Mouse (Mus musculus): ENCODE measurements around the gene Mical3. TPM values are rescaled to one million over a fixed set of nuclear protein-coding genes. Genes with fewer than 3 reads are reported as not detected.

The Mical3 gene
- polyA plus RNA-seq, 1 experiment from 2014 or later = 28.6 TPM

DNA sequence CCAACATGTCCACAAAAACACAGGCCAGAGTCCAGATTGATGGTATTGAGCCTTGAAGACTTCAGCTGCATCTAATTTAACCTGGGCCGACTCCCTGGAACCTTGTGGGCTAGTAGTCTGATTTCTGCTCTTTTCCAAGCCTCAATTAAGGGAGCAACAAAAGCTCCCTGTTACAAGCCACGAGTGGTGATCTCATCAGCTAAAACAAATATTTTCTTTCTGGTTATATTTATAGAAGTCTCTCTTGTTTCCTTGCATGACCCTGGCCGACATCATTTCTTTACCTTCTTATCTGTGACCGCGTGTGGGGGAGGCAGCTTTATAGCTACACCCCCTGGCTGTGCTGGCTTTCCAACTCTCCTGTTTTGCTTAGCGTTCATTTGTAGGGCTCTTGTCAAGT, 29.3 kb upstream of the Mical3 start:
- 76% methylated on average over 6 of the region's 6 CpGs for WGBS

DNA sequence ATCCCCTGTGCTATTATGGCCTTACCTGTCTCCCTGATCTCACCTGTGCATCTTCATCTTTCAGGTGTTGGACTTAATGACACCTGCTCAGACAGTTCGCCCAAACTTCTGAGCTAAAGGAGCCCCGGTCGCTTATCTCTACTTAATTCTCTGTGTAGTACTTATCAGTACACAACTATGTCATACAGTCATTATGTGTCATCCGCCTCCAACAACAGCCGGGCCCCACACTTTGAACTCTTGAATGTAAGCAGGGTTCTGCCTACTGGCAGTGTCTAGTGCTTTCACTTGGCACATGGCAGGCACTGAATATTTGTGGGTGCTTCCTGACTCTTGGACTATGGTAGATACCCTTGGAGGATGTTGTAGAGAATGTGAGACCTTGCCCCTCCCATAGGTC, 28.8 kb upstream of the Mical3 start:
- H3K9me3 ChIP-seq = no peaks in the 10 kb centered on the region
- ATAC-seq (replicated peaks) = no peak
- no peak overlapping the region for H3K27ac ChIP-seq (replicated peaks)
- no peak overlapping the region for H3K9ac ChIP-seq (replicated peaks)
- WGBS = 96% methylated on average over 5 of the region's 5 CpGs
- H3K4me3 ChIP-seq = no peak overlapping the region
- no peaks in the 10 kb centered on the region for H3K27me3 ChIP-seq
- 0 out of 2 replicates have a peak, but pooled peaks cover 6% of the 10 kb centered on the region for H3K4me1 ChIP-seq
- no peak overlapping the region for H3K4me2 ChIP-seq (replicated peaks)
- no peaks in the 10 kb centered on the region for H3K36me3 ChIP-seq

More for the DNA sequence above, 29.3 kb upstream of the Mical3 start:
- Histone ChIP-seq H3K4me3 (no peak overlapping the region), H3K27me3 (no peaks in the 10 kb centered on the region), H3K4me2 (replicated peaks) (no peak overlapping the region), H3K27ac (replicated peaks) (no peak overlapping the region), H3K9me3 (no peaks in the 10 kb centered on the region), H3K36me3 (no peaks in the 10 kb centered on the region), H3K4me1 (0 out of 2 replicates have a peak, but pooled peaks cover 5% of the 10 kb centered on the region), H3K9ac (replicated peaks) (no peak overlapping the region)
- ATAC-seq (replicated peaks) = no peak

DNA sequence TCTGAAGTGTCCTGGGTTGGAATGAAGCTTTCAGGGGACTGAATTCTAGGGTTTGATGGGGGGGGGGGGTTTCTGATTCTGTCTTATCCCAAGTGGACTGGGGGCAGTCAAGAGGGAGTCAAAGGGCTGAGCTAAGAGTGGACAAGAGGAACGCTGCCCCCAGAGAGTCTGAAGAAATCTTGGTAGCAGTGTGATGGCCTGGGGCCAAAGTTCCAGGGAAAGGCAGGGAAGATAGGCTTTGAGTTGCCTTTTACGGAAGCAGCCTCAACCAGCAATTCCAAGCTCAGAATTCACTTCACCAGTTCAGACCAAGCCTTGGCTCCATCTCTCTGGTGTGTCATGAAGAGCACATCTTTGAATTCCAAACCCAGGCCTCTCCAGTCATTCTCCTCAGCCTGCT, 25.2 kb upstream of the Mical3 start:
- Histone ChIP-seq H3K9ac (replicated peaks) (no peak overlapping the region), H3K4me1 (peaks cover 12% of the 10 kb centered on the region; the same call in 1 of the 2 replicates), H3K27ac (replicated peaks) (peak overlapping the region; percentile 53; the same call in 1 of the 2 replicates), H3K4me3 (no peak overlapping the region), H3K9me3 (no peaks in the 10 kb centered on the region), H3K4me2 (replicated peaks) (no peak overlapping the region), H3K36me3 (no peaks in the 10 kb centered on the region), H3K27me3 (no peaks in the 10 kb centered on the region)
- WGBS = 79% methylated on average over 2 of the region's 2 CpGs
- no peak for ATAC-seq (replicated peaks)

DNA sequence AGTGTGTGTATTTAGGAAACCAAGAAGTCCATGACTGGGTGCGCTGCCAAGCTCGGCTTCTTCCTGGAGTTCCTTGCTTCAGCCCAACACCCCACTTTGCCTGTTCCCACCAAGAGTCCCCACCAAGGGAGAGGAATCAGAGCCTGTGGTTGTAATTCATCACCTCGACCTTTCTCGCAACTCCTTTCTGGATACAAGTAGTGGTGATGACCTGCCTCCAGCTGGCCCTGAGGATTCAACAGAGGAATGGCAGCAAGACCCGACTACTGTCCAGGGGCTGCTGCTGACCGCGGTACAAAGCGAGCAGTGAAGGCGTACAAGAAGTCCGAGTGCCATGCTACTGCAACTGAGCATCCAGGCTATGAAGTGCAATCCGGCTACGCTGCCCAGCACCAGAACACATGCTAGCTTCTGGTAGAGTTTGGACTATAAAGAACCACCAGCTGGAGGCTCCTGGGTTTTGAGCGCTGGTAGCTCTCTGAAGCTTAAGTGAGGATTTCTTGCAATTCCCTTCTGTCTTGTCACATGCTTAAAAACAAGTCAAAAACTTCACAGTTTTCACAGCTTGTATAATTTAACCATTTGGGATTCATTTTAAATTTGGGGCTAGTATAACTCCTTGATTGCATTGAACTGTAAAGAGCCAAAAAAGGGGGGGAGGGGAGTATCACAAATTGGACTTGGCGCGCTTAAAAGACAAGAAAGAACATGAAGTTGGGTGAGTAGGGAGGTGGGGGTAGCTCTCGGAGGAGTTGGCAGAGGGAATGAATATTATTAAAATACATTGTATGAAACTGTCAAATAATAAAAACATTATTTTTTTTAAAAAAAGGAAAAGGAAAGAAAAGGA, 23.9 kb upstream of the Mical3 start:
- Histone ChIP-seq H3K9ac (replicated peaks) (no peak overlapping the region), H3K36me3 (no peaks in the 10 kb centered on the region), H3K4me1 (peaks cover 12% of the 10 kb centered on the region; the same call in 1 of the 2 replicates), H3K27me3 (no peaks in the 10 kb centered on the region), H3K9me3 (no peaks in the 10 kb centered on the region), H3K27ac (replicated peaks) (peak overlapping the region; percentile 69), H3K4me2 (replicated peaks) (no peak overlapping the region), H3K4me3 (no peak overlapping the region)
- peak; percentile 60 for ATAC-seq (replicated peaks)
- 78% methylated on average over 16 of the region's 16 CpGs for WGBS

DNA sequence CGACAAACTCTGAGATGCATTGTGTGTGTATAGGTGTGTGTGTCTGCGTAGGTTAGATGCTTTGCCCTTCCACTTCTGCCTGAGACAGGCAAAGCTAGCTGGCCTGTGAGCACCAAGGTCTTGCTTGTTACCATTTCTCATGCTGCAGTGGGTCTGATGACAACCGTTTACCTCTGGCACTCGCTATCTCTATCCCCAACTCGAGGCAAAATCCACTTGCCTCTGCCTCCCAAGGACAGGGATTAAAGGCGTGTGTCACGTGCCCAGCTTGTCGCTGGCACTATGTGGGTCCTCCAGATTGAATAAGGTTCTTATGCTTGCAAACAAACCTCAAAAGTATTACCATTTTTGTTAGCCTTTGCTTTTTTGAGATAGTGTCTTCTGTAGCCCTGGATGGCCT, 22.4 kb upstream of the Mical3 start:
- ATAC-seq (replicated peaks) = no peak

DNA sequence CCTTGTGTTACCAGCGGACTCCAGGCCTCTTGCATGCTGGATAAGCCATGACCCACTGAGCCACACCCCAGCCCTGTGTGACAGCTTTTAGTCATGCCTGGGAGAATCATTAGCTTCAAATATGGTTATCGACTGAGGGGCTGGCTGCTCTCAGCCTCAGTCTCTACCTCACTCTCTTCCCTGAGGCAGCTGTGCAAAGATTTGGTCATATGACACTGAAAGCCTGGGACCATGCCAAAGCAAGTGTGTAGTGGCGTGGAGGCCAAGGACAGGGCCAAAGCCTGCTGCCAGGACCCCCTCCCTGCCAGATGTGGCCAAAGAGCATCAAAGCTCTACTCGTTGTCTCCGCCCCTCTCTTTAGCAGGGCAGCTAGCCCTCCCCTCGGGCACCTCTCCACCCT, 20.9 kb upstream of the Mical3 start:
- Histone ChIP-seq H3K4me2 (replicated peaks) (no peak overlapping the region), H3K27ac (replicated peaks) (no peak overlapping the region), H3K36me3 (no peaks in the 10 kb centered on the region), H3K4me1 (peaks cover 12% of the 10 kb centered on the region; the same call in 1 of the 2 replicates), H3K9me3 (no peaks in the 10 kb centered on the region), H3K27me3 (no peaks in the 10 kb centered on the region), H3K4me3 (no peak overlapping the region), H3K9ac (replicated peaks) (no peak overlapping the region)
- WGBS = 64% methylated on average over 6 of the region's 6 CpGs
- ATAC-seq (replicated peaks) = no peak

More for the DNA sequence above, 22.4 kb upstream of the Mical3 start:
- Histone ChIP-seq H3K27ac (replicated peaks) (no peak overlapping the region), H3K4me1 (peaks cover 12% of the 10 kb centered on the region; the same call in 1 of the 2 replicates), H3K27me3 (no peaks in the 10 kb centered on the region), H3K9me3 (no peaks in the 10 kb centered on the region), H3K4me3 (no peak overlapping the region), H3K9ac (replicated peaks) (no peak overlapping the region), H3K4me2 (replicated peaks) (no peak overlapping the region), H3K36me3 (no peaks in the 10 kb centered on the region)
- 89% methylated on average over 8 of the region's 8 CpGs for WGBS

DNA sequence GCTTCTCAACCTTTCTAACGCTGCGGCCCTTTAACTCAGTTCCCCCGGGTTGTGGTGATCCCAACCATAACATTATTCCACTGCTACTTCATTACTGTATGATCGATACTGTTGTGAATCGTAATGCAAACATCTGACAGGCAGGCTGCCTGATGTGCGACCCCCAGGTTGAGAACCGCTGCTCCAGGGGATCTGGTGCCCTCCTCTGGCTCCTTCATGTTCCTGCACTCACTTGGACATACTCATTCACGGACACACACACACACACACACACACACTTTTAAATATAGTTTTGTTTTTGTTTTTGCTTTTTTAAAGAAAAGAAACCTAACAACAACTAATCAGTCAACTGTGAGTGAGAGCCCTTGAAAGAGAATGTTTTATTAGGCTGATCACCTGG, 19.3 kb upstream of the Mical3 start:
- 94% methylated on average over 8 of the region's 8 CpGs for WGBS
- Histone ChIP-seq H3K4me2 (replicated peaks) (no peak overlapping the region), H3K36me3 (no peaks in the 10 kb centered on the region), H3K9ac (replicated peaks) (no peak overlapping the region), H3K27ac (replicated peaks) (no peak overlapping the region), H3K27me3 (no peaks in the 10 kb centered on the region), H3K4me1 (peaks cover 11% of the 10 kb centered on the region), H3K4me3 (no peak overlapping the region), H3K9me3 (no peaks in the 10 kb centered on the region)
- no peak for ATAC-seq (replicated peaks)

DNA sequence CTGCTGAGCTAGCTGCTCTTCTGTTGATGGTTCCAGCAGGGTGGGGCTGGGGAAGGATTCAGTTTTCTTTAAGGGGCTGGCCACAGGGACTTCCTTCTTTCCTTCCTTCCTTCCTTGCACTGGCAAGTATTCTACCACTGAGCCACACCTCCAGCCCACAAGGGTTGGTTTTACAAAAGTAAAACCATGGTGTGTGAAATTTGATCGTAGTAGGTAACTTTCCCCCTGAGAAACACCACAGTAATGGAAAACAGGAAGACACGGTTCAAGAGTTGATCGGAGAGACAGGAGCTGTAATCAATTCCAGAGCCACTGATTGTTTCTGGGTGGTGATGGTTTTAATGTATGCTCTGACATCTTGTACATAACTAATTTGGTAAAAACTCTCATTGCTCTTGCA, 18.6 kb upstream of the Mical3 start:
- WGBS = 87% methylated on average over 3 of the region's 3 CpGs
- Histone ChIP-seq H3K4me1 (peaks cover 8% of the 10 kb centered on the region), H3K36me3 (no peaks in the 10 kb centered on the region), H3K4me3 (no peak overlapping the region), H3K4me2 (replicated peaks) (no peak overlapping the region), H3K9me3 (no peaks in the 10 kb centered on the region), H3K27ac (replicated peaks) (no peak overlapping the region), H3K9ac (replicated peaks) (no peak overlapping the region), H3K27me3 (no peaks in the 10 kb centered on the region)
- ATAC-seq (replicated peaks) = no peak

DNA sequence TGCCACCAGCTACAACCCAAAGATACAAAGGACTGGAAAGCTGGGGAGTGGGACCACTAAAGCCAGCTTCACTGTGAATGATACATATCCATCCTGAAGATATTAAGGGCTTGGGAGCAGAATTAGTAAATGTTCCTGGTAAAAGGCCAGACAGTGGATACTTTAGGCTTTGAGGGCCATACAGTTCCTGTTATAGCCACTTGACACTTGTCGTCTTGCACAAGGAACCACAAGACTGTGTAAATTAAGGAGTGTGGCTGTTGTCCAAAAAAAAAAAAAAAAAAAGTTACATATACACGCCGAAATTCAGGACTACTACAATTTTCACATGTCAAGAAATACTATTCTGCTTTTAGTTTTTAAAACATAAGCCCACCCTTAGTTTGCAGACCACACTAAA, 17.6 kb upstream of the Mical3 start:
- no peak overlapping the region for H3K4me3 ChIP-seq
- no peak for ATAC-seq (replicated peaks)
- 55% methylated on average over 3 of the region's 3 CpGs for WGBS
- H3K9ac ChIP-seq (replicated peaks) = no peak overlapping the region
- H3K4me2 ChIP-seq (replicated peaks) = no peak overlapping the region
- H3K36me3 ChIP-seq = no peaks in the 10 kb centered on the region
- peaks cover 7% of the 10 kb centered on the region for H3K4me1 ChIP-seq
- no peaks in the 10 kb centered on the region for H3K27me3 ChIP-seq
- no peaks in the 10 kb centered on the region for H3K9me3 ChIP-seq
- no peak overlapping the region for H3K27ac ChIP-seq (replicated peaks)

DNA sequence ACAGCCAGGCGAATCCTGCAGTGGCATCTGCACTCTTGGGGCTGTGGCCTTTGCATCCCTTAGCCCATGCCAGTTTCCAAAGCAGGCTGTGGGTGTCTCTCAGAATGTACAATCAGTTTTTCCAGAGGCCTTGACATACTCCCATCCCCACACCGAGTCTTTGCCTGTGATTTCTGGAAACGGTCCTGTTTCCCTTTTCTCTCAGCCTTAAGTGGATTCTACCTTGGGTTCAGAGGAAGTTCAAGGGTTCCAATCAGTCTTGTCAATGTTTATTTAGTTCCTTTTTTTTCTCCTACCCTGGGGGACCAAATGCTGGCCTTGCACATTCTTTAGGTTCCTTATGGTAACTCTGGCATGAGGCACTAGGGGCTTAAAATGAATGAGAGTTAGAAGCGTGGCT, 16.0 kb upstream of the Mical3 start:
- H3K4me3 ChIP-seq = no peak overlapping the region
- no peak overlapping the region for H3K4me2 ChIP-seq (replicated peaks)
- ATAC-seq (replicated peaks) = no peak
- no peak overlapping the region for H3K27ac ChIP-seq (replicated peaks)
- H3K4me1 ChIP-seq = peaks cover 5% of the 10 kb centered on the region
- no peaks in the 10 kb centered on the region for H3K9me3 ChIP-seq
- no peak overlapping the region for H3K9ac ChIP-seq (replicated peaks)
- no peaks in the 10 kb centered on the region for H3K36me3 ChIP-seq
- no peaks in the 10 kb centered on the region for H3K27me3 ChIP-seq
- 61% methylated on average over 4 of the region's 4 CpGs for WGBS

DNA sequence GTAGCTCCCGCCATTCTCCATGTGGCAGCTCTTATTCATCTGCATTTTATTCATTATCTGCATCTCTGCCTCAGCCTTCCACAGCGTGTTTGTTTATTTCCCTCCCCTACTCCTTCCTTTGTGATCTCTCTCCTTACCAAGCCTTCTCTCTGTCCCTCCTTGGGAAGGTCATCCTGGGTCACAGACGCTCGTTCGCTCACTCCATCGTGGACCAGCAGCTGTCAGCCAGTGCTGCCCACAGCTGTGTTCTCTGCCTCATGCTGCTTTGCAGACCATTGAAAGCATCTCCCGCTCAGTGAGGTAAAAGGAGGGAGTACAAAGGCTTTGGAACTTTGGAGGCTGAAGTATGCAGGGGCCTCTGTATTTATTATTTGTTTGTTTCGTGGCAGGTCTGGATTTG, 15.1 kb upstream of the Mical3 start:
- Histone ChIP-seq H3K9me3 (no peaks in the 10 kb centered on the region), H3K27ac (replicated peaks) (no peak overlapping the region), H3K27me3 (no peaks in the 10 kb centered on the region), H3K4me1 (peaks cover 4% of the 10 kb centered on the region), H3K4me2 (replicated peaks) (no peak overlapping the region), H3K4me3 (no peak overlapping the region), H3K36me3 (no peaks in the 10 kb centered on the region), H3K9ac (replicated peaks) (no peak overlapping the region)
- no peak for ATAC-seq (replicated peaks)
- 37% methylated on average over 8 of the region's 8 CpGs for WGBS

DNA sequence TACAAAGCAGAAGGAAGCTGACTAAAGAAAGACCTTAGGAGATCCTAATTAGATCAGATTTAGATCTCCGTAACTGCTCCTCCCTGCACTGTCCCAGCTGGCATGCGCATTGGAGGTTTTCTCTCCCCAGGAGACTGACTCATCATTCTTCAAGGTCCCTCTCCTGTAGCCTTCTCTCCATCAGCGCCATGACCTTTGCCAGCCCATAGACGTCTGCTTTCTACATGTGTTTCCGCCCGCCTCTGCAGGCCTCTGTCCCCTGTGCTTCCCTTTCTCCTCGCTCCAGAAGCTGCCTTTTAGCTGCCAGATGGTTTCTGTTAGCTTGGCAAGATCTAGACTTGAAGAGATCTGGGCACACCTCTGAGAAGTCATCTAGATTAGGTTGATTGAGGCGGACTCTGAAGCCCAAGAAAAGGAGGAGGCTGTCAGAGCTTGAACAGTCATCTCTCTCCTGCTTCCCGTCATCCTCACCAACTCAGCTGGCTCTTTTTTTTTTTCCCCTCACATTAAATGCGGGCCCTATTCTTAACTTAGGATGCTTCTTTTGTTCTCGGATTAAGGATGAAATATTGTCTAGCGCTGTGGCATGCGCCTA, 14.3 kb upstream of the Mical3 start:
- H3K27me3 ChIP-seq = no peaks in the 10 kb centered on the region
- H3K4me1 ChIP-seq = peaks cover 4% of the 10 kb centered on the region
- H3K36me3 ChIP-seq = no peaks in the 10 kb centered on the region
- no peak overlapping the region for H3K4me3 ChIP-seq
- no peak for ATAC-seq (replicated peaks)
- H3K27ac ChIP-seq (replicated peaks) = no peak overlapping the region
- no peak overlapping the region for H3K4me2 ChIP-seq (replicated peaks)
- H3K9ac ChIP-seq (replicated peaks) = no peak overlapping the region
- 56% methylated on average over 13 of the region's 13 CpGs for WGBS
- no peaks in the 10 kb centered on the region for H3K9me3 ChIP-seq

Data from forebrain, embryonic 15.5 days (tissue).